Mouse (Mus musculus) spleen, adult 12 weeks (tissue): ENCODE results near the gene Exoc3l.

Experiments used
- DNase-seq: peaks from one replicate; pipeline ENCODE4 v3.0.0; 2022; ENCODE audit warnings: low spot score

Gene Exoc3l

DNA sequence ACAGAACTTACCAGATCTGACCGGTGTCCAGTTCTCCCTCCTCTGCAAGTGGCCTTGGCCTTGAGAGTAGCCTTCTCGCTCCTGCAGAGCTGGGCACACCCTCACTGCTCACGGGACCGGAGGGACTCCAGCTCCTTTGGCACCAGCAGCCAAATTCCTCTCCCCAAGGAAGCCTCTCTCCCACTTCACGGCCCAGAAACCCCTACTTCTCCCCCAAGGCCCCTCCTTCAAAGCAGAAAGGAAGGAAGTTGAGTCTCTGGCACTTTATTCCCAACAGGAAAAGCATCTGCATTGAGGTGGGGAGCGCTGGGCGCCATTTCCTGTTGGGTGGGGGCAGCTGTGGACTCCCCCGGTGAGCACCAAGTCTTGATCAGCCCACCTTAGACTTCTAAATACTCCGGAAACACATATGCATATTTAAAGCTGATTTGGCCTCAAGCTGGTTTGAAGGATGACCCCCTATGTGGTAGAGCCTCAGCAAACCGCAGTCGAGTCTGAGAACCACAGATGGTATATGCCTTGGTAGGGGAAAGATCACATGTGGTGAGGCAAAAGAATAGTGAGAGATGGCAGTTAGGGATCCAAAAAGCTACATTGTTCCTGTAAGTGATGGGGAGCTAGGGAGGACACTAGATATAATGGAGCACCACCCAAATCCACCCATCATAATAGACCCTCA lies at the start of gene Exoc3l:
Gene Exoc3l (minus strand): TSS at position 207 of the 679 bp plus-strand sequence.
- DNase-seq: no peak

DNA sequence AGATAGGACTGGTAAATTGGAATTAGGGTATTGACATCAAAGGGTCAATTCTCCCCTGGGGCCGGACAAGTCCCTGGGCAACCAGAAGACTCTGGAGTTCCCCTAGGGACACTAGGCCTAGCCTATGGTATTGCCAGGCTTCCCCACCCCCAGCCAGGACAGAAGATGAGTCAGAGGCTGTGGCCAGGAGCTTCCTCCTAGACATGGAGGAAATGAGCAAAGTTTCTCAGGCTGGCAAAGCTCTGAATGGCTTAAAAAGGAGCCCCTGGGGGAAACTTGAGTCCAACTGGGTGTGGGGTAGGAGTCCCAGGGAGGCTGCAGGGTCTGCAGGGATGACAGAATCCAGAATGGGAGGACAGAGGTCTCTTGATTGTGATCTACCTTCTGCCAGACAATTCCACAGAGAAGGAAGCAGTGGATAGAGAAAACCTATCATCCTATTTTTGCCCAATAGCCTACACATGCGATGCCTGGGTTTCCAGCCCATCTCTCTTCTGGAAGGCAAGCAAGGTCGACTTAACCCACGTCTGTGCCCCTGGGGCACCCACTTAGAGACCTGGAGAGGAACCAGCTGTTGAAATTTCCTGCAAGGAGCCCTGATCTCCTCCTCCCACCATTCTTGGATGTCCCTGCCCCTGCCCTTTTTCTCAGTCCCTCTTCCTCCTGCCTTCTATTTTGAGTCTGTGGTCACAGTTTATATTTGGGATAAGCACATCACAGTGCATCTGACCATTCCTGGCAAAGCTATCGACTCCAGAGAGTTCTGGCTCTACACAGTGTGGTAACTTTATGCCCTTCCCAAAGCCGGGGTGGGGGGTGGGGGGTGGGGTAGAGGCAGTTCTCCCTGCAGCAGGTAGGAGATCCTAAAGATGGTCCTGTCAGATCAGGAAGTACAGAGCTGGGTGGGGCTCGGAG lies 49.4 kb upstream of the Exoc3l start:
- no peak for DNase-seq

DNA sequence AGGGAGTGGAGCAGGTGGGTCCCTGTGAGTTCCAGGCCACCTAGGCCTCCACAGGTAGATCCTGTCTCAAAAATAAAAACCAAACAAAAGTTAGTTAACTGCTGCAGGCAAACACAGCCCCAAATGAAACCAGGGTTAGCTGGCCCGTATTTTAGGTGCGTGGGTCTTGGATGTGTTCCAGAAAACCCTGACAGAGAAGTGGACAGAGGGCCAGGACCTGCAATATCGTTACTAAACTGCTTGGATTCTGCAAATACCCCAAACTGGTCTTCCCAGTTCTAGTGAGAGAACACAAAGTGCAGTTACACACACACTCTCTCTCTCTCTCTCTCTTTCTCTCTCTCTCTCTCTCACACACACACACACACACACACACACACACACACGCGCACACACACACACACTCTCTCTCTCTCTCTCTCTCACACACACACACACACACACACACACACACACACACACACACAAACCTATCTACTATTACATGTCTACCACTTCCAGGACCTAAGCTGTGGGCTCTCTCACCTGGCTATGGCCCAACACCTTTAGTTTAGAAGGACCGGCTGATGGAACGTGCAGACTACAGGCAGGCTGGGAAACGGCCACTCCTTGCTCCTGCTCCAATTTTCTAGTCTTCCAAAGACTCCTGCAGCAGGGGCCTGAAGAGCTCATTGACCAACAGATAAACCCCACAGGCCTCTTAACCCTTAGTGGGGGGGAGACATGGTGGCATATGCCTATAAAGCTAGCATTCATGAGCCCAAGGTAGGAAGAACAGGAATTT lies 48.1 kb upstream of the Exoc3l start:
- DNase-seq: no peak

DNA sequence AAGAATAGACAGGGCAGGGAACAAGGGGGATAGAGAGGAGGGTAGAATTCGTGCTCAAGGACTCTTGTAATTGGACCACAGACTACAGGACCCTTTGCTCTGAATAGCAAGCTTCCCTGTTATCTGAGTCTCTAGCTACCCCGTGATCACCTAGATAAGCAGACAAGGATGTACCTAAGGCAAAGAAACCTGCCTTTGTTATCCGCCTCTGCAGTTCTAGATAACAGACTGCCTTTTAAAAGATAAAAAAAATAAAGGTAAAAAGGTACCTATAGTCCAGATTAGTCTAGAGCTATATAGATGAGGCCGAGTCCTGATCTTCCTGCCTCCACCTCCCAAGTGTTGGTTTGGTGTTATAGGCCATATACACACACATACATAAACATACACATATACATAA lies 46.9 kb upstream of the Exoc3l start:
- DNase-seq: no peak

DNA sequence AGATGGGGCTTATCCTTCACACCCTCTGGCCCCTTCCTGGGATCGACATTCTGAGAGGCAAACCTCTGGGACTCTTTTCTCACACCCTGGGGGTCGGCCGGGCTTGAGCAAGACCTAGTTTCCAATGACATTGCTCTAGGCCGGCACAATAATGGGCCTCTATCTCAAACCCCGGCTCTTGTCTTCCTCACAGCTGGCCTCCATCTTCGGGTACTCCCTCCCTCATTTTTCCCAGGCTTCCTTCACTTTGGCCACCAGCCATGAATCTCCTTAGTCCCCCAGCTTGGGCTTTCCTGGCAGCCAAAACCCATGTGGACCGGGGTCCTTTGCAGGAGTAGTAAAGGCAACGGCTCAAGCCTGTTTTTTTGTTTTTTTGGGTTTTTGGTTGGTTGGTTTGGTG lies 45.5 kb upstream of the Exoc3l start:
- DNase-seq: no peak

DNA sequence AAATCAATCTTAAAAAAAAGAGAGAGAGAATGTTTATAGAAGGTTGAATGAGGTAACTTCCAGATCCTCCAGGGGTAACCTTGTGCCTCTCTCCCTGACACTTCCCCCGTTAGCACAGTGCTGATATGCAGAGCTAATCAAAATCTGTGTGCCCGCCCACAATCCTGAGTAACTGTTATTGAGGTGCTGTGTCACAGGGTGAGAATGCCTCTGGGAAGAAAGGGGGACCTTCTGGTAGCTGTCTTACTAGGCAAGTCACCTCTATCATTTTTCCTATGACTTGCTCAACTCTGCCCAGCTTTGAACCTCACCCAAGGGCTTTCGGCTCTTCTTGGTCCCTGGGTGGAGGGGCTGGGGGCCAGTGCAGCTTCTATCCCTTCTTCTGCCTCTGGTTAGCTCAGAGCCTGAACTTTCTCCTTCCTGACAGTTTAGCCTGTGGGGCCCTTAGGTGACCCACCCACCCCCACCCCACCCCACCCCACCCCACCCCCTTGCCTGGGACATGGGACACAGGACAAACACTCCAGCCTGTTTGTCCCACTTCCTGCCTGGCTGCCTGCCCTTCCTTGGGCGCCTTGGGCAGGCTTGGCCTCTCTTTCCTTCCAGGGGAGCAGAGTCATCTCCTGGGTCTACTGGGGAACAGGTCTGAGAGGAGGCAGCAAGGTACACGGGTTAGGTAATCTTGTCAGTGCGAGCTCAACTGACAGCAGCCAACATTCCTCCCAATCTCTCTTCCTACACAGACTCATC lies 44.2 kb upstream of the Exoc3l start:
- DNase-seq: no peak

DNA sequence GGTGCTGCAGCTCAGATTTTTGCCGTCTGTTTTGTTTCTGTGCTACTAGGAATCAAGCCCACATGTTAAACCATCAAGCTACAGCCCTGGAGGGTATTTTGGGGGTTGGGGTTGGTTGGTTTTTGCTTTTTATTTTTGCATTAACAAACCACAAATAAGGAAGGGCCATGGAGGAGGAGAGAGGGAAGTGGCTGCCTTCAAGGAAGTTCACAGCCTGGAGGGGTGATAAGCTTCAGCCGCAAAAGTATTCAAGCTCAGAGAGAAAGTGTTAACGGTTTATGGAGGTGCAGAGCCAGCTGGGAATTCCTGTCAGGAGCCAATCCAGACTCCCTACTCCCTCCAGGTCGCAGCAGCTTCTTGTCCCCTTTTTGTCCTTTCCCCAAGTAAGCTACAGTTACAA lies 43.1 kb upstream of the Exoc3l start:
- DNase-seq: no peak

DNA sequence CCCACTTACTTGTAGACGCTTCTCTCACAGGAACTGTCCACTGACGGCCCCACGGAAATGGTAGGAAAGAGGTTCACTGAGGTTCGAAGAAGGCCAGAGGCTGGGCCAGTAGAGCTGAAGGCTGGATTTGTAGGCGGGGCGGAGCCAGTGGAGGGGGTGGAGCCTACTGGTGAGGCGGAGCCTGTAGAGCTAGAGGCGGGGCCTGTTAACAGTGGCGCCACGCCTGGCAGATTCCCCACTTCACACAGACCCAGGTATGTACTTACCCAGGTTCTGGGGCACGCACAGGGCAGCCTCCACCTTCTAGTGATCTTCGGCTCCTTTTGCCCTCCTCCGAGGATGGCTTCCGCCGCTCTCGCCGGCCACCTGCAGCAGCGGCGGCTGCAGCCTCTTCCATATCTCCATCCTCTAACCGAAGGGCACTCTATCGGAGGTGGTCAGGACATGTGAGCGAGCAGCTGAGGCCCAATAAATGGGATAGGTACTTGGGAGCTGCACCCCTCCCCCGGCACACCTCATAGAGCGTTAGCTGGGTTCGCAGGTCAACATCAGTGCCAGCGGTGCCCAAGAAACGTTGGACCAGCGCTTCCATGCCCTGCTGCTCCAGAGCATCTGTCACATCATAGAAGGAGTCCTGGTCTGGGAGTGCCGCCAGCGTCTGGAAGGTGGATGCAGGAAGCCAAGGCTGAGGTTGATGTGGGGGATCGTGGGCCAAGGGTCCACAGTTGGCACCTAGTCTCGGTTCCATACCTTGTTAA lies 40.7 kb upstream of the Exoc3l start:
- DNase-seq: no peak

DNA sequence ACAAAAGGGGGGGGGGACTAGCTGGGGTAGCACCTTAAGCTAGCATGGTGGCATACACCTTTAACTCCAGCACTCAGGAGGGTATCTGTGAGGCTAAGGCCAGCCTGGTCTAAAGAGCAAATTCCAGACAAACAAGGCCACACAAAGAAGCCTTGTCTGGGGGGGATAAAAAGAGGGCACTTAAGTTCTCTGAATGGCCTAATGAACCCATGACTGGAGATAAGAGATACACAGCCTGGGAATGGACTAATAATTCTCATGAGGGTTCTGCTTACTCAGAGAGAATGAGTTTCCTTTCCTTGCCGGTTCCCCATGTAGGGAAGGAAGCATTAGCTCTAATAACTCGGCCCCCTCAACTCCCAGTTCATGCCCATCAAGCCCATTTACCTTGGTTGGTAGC lies 36.6 kb upstream of the Exoc3l start:
- DNase-seq: no peak

DNA sequence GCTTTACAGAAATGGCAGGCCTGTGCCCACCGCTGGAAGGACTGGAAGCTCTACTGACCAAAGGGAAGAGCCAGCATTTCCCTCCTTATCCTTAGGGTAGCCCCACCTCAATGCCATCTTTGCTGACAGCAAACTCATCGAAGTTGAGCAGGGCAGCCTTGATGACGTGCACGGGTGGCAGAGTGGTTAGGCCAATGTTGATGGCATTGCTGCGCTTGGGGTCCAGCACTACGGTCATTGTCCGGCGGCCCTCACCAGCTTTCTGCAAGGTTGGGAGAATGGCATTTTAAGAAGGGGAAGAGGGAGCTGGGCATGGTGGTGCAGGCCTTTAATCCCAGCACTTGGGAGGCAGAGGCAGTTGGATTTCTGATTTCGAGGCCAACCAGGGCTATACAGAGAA lies 36.0 kb upstream of the Exoc3l start:
- no peak for DNase-seq

DNA sequence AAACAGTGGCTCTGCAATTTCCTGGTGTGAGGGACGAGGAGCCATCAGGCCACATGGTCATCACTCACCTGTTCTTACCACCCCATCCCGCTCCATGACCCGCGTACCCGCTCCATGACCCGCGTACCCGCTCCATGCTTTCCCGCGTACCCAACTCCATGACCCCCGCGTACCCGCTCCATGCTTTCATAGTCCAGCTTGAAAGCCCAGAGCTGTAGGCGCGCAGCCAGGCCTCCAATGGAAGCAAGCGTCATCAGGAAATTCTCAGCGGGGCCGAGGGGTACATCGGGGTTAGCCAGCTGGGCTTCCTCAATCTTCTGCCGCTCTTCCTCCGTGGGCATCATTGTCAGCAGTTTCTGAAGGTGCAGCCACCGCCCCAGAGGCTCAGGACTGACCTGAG lies 35.6 kb upstream of the Exoc3l start:
- no peak for DNase-seq

DNA sequence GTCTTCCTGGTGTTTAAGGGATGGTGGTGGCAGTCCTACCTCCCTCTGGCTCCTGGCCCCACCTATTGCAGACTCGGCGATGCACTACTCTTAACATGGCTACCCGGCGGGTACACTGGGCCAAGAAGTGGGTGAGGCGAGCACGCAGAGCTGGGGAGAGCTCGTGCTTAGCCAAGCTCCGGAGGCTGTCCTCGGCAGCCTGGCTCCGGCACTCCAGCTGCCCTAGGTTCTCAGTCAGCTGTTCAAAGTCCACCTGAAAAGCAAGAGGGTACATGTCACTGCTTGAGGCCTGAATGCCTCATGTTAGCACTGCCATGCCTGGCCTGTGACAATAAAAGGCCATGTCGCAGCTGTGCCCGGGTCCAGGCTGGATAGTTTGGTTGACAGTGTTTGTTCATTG lies 34.4 kb upstream of the Exoc3l start:
- DNase-seq: no peak

DNA sequence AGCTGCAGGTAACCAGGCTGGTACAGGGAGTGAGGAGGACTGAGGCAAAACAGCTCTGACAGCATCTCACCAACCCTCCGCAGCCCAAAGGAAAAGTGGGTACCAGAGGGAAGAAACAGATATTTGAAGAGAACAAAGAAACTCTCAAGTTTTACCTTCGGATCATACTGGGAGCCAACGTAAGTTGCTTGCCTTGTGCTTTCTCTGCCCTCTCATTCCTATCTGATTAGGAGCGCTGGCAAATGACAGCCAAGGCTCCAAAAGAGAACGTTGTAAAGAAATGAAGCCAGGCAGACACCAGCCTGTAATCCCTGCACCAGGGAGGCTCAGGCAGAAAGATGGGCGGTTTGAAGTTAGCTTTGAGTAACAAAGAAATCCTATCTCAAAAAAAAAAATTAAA lies 31.1 kb upstream of the Exoc3l start:
- no peak for DNase-seq

DNA sequence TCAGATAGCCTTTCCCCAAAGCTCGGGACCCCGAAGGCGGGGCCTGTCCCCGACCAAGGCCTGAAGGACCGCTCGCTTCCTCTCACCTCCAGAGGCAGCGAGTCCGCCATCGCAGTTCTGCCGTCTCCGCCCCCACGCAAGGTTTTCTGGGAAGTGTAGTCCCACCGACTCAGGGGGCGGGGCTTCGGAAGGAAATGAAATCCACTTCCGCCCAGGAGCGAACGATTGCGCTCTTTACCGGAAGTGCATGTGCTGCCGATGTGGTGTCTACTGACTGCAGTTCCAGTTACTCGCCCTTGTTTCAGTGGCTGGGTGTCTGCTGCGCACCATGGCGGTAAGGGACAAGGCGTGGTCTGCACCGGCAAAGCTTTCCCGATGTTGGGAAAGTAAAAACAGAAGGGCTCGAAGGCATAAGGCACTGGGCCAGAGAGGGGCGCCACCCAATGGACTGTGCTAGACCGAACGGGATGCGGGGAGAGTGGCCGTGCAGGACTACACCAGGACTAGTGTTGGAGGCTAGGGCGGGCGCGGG lies 30.3 kb upstream of the Exoc3l start, which contains the start of the genes Lrrc29 and Tmem208:
Gene Lrrc29 (minus strand): TSS at position 138 of the 532 bp plus-strand sequence.
Gene Tmem208 (plus strand): TSS at position 214 of the 532 bp plus-strand sequence.
- DNase-seq: peak; percentile 97

DNA sequence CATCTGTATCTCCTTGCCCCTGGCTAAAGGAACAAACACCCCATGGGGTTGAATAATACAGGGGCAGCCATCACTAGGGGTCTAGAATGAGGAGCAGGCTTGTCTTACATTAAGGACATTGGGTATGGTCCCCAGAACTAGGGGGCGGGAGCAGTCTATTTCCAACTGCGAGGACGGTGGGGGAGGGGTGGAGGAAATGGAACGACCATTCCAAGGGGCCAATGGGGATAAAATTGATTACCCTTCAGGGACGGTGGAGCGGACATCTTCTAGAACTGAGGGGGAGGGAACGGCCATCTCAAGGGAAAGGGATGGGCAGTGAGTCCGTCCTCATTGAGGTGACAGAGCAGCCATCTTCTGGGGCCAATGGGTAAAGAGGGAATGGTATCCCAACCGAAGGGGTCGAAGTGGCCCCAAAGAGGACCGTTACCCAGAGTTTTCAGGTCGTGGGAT lies 29.8 kb upstream of the Exoc3l start:
- no peak for DNase-seq

DNA sequence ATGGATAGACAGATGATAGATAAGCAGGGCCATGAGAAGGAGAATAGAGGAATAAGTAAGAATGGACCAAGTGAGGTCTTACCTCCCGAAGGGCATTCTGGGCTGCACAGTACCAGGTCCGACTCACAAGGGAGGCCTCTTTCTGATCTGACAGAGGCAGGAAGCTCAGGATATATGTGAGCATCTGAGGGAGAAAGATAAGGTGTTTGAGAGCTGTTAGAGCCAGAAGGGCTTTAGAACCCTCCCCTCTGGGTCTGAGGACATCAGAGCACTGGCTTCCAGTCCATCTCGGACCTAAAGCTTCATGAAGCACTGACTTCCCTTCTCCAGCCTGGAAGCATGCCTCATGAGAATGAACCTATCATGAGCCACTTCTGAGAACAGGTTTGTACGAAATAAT lies 27.3 kb upstream of the Exoc3l start:
- DNase-seq: no peak

DNA sequence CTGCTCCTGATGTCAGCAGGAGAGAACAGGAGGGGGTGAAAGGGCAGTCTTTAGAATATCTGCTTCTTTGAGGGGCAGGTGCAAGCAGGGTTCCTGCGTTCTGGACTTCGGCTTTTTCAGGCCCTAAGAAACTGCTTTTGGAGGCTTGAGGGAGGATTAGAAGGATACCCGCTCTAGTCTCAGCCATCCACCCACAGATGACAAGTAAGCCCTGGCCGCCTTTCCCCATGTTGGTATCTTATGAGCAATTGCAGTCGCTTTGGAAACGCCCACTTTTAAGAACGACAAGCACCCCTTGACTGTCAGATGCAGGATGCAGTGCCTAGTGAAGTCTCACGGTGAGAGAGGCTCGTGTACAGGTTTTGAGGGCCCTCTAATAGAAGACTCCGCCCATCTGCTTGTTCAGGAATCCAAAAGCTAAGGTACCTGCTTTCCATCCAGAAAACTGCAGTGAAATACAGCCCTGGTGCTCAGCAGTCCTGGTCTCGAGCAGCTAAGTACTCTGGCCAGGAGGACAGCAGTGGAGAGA lies 22.8 kb upstream of the Exoc3l start:
- no peak for DNase-seq

DNA sequence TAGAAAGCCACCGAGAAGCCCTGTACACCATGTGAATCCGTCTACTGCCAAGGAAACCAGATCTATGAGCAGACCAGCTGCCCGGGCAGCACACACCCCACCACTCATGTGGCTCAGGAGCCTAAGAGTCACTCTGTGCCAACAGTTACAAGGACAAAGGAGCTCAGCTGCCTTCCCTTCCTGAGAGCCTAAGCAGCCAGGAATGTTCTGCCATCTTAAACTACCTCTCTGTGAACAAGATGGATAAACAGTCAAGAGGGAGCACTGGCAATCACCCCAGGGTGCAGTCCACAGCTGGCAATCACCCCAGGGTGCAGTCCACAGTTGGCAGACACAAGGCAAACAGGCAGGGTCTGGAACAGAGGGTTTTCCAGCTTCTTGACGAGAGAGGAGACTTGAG lies 22.0 kb upstream of the Exoc3l start:
- no peak for DNase-seq

DNA sequence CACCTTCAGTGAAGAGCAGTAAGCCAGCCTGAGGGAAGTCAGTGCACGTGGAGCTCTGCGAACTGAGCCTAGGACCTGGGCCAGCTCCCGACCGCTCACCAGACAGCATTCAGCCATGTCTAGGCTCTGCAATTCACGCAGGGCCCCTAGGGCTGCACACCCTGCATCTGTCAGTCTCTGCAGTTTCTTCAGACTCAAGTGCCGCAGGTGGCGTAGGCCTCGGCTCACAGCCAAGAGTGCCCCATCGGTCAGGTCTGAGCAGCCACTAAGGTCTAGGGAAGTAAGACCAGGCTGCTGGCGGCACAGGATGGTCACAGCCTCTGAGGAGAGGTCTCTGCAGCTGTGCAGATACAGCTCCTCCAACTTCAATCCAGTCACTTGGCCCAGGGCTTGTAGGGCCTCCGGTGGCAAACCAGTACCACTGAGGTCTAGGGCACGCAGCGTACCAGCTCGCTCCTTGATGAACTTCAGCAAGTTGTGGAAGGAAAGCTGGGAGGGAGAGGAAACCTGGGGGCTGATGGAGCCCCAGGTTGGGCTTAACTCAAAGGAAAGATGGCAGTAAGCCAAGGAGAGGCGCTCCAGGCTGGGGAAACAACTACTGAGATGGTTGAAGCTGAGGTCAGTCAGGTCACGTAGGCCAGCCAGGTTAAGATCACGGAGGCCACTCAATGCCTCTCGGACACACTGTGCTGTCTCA lies 19.3 kb upstream of the Exoc3l start:
- no peak for DNase-seq
